Mouse (Mus musculus): Measurements from ENCODE around the gene Gm614. TPM values are rescaled to one million over a fixed set of nuclear protein-coding genes. Genes with fewer than 3 reads are reported as not detected.

The Gm614 gene
- polyA plus RNA-seq, 1 experiment from 2014 or later = not detected

DNA sequence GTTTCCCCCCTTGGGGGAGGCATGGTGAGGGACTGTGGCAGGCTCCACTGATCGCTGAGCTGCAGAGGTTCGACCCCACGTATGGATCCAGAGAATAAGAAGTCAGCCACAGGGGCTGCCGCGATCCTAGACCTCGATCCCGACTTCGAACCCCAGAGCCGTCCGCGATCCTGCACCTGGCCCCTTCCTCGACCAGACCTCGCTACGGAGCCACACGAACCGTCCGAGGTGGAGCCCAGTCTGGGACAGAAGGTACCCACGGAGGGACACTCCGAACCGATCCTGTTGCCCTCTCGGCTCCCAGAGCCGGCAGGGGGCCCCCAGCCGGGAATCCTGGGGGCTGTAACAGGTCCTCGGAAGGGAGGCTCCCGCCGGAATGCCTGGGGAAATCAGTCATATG is 9.1 kb downstream of the Gm614 start:
- H3K27ac ChIP-seq = peak overlapping the region; percentile 72
- peak; percentile 28; the same call in 1 of the 2 replicates for ATAC-seq (ENCODE audit: insufficient number of reproducible peaks, insufficient read depth, low FRiP score, low TSS enrichment, low read depth)
- H3K9ac ChIP-seq = peak overlapping the region; percentile 76
- H3K4me1 ChIP-seq = peaks cover 6% of the 10 kb centered on the region
- 0 out of 2 replicates have a peak, but pooled peaks cover 7% of the 10 kb centered on the region for H3K36me3 ChIP-seq
- peak overlapping the region; percentile 65 for H3K4me2 ChIP-seq
- H3K4me3 ChIP-seq = peak overlapping the region; percentile 58
- H3K9me3 ChIP-seq = no peaks in the 10 kb centered on the region
- H3K27me3 ChIP-seq = peaks cover 4% of the 10 kb centered on the region; the same call in 1 of the 2 replicates
- WGBS = 20% methylated on average over 26 of the region's 26 CpGs

DNA sequence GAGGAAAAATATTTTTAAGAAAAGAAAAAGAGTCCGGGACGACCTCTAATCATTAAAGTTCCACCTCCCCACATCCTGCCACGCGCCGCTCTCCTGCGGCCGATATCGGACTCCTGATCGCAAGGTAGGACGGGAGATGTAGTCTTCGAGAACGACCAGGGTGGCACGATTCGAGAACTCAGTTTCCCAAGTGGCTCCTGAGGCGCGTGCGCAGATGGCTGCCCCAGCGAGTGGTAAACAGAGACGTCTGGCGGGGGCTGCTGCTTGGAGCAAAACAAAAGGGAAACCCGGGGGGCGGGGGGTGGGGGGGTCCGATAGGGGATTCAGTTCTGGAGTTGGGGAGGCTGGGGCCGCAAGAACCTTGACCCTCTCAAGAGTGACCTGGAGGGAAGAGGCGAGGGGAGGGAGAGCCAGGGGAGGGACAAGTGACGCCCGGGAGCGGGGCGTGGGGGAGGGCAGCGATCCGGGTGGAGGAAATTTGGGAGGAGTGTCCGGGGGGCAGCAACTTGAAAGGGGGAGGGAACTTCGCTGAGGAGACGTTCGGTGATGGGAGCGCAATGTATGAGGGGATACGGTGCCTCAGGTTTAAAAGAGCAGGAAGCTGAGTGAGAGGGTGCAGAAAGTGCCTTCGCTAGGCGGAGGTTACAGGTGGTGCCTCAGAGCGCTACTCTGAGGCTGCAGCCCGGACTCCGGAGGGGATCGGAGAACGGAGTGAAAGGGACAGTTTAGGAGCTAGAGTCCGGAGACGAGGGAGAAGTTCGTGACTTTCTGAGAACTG is 9.7 kb downstream of the Gm614 start, which contains the start of gene Foxo4:
TSS of gene Foxo4 (plus strand) at position 577 of the 778 bp plus-strand sequence.
- ATAC-seq (ENCODE audit: insufficient number of reproducible peaks, insufficient read depth, low FRiP score, low TSS enrichment, low read depth) = peak; percentile 82
- Histone ChIP-seq H3K4me2 (peak within 1 kb of the TSS; percentile 65), H3K4me1 (peaks cover 6% of the 10 kb centered on the region), H3K9me3 (no peaks in the 10 kb centered on the region), H3K9ac (peak within 1 kb of the TSS; percentile 76), H3K36me3 (0 out of 2 replicates have a peak, but pooled peaks cover 7% of the 10 kb centered on the region), H3K27me3 (peaks cover 4% of the 10 kb centered on the region; the same call in 1 of the 2 replicates), H3K4me3 (peak within 1 kb of the TSS; percentile 58), H3K27ac (peak within 1 kb of the TSS; percentile 72)
- WGBS = 22% methylated on average over 47 of the region's 47 CpGs

DNA sequence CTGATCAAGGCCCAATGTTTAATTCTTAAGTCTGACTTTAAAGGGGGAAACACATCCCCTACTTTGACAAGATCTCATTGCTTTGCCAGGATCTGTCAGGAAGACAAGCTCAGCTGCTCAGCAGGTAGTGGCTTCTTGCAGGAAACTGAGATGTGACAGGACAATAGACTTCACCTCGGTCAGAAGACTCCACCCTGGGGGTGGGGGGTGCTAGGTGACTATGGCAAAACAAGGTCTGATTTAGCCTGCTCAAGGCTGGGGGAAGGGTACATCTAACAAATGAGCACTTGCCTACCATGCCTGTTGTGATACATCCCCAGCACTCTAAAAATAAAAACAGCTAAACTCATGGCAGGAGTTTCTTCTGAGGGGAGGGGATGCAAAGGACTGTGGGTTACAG is 18.8 kb downstream of the Gm614 start:
- WGBS = 40% methylated on average over 1 of the region's 1 CpGs
- Histone ChIP-seq H3K9me3 (no peaks in the 10 kb centered on the region), H3K36me3 (no peaks in the 10 kb centered on the region), H3K4me2 (no peak overlapping the region), H3K4me3 (no peak overlapping the region), H3K27ac (no peak overlapping the region), H3K4me1 (no peaks in the 10 kb centered on the region), H3K27me3 (peaks cover 9% of the 10 kb centered on the region), H3K9ac (no peak overlapping the region)
- no peak for ATAC-seq (ENCODE audit: insufficient number of reproducible peaks, insufficient read depth, low FRiP score, low TSS enrichment, low read depth)

DNA sequence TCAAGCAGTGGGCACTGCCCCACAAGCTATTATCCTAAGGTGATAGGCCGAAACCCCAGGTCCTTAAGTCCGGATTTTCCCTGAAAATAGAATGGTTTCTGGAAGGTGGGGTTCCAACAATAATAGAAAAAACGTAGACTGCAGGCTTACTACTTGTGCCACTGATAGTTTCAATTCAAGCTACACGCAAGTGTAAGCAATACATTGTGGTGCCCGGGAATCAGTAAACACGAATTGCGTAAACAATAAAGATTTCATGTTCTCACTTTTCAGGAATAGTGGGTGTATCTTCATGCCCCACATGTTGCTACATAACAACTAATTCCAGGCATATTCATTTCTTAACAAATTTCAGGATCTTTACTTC is 41.0 kb downstream of the Gm614 start:
- H3K9me3 ChIP-seq = no peaks in the 10 kb centered on the region
- ATAC-seq (ENCODE audit: insufficient number of reproducible peaks, insufficient read depth, low FRiP score, low TSS enrichment, low read depth) = peak; percentile 9; the same call in 1 of the 2 replicates

DNA sequence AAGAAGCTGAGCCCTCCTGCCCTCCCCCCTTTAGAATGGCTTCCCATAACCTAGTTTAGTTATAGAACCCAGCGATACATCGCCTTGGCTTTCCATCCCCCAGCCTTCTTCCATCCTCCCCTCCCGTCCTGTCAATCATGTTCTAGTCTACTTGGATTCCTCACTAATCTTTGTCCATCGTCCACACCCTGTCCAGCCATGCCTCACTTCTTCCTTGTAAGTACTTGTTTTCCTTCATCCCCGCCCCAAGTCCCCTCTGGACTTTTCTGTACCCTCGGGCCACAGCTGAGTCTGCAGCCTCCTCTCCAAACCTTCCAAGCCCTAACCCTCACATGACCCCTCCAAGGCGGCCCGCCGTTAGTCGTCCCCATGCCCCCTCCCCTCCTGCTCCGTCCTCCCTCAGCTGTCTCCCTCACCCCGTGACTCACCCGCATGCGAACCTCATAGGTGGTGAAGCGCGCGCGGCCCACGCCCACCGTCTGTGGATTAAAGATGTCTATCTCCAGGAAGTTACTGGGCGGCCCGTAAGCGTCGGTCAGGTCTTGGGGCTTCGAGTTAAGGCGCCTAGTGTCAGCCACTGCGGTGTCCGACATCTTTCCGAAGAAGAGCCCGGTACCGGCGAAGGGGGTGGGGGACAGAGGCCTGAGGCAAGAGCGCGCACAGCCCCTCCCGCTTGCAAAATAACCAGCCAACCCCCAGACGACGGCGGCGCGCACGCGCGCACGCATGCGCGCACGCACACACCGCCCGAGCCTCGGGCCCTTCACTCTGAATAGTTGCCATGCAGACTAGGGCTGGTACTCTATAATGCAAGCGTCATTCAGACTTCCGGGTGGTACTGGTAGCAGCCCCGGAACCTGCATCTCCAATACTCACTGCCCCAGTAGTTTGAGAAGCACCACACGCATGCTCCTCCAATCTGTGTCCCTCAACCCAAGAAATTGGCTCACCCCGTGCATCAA is 41.7 kb downstream of the Gm614 start, which contains the start of gene Snx12:
TSS of gene Snx12 (minus strand) at position 730 of the 962 bp plus-strand sequence.
- H3K27ac ChIP-seq = peak within 1 kb of the TSS; percentile 68
- 18% methylated on average over 55 of the region's 55 CpGs for WGBS
- H3K4me2 ChIP-seq = peak within 1 kb of the TSS; percentile 59

More for the DNA sequence above, 41.0 kb downstream of the Gm614 start:
- no peaks in the 10 kb centered on the region for H3K36me3 ChIP-seq
- peak overlapping the region; percentile 68 for H3K27ac ChIP-seq
- no peaks in the 10 kb centered on the region for H3K4me1 ChIP-seq
- H3K4me3 ChIP-seq = peak overlapping the region; percentile 57
- peaks cover 21% of the 10 kb centered on the region for H3K27me3 ChIP-seq
- 30% methylated on average over 7 of the region's 7 CpGs for WGBS
- no peak overlapping the region for H3K9ac ChIP-seq
- H3K4me2 ChIP-seq = peak overlapping the region; percentile 49

More for the DNA sequence above, 41.7 kb downstream of the Gm614 start, which contains the start of gene Snx12:
- no peaks in the 10 kb centered on the region for H3K9me3 ChIP-seq
- H3K9ac ChIP-seq = peak within 1 kb of the TSS; percentile 72
- peak within 1 kb of the TSS; percentile 57 for H3K4me3 ChIP-seq
- no peaks in the 10 kb centered on the region for H3K4me1 ChIP-seq
- no peaks in the 10 kb centered on the region for H3K36me3 ChIP-seq
- peak; percentile 97 for ATAC-seq (ENCODE audit: insufficient number of reproducible peaks, insufficient read depth, low FRiP score, low TSS enrichment, low read depth)
- H3K27me3 ChIP-seq = peaks cover 19% of the 10 kb centered on the region

Other genes with a start within 250 kb of the Gm614 start
- 0.08 and 0.24 TPM in 2 replicates for gene Tex11, start 204.3 kb downstream of the Gm614 start, polyA plus RNA-seq (2015; fragmentation: Nextera tagmentation; extraction: Ambion mirVana)
- 1.6 TPM in 2 replicates for gene Slc7a3, start 178.0 kb downstream of the Gm614 start, polyA plus RNA-seq (2015; fragmentation: Nextera tagmentation; extraction: Ambion mirVana)
- 56.2 and 57.4 TPM in 2 replicates for gene Snx12, start 41.4 kb downstream of the Gm614 start, polyA plus RNA-seq (2015; fragmentation: Nextera tagmentation; extraction: Ambion mirVana)
- gene Foxo4, start 9.5 kb downstream of the Gm614 start, polyA plus RNA-seq (2015; fragmentation: Nextera tagmentation; extraction: Ambion mirVana) = 2.9 and 3.4 TPM in 2 replicates
- 6.7 and 7.6 TPM in 2 replicates for gene Il2rg, start 4.3 kb upstream of the Gm614 start, polyA plus RNA-seq (2015; fragmentation: Nextera tagmentation; extraction: Ambion mirVana)
- not detected in 2 replicates for gene Gm20489, start 5.0 kb upstream of the Gm614 start, polyA plus RNA-seq (2015; fragmentation: Nextera tagmentation; extraction: Ambion mirVana)
- 33.2 and 39.2 TPM in 2 replicates for gene Med12, start 10.0 kb upstream of the Gm614 start, polyA plus RNA-seq (2015; fragmentation: Nextera tagmentation; extraction: Ambion mirVana)
- 14.2 and 20.8 TPM in 2 replicates for gene Nlgn3, start 35.2 kb upstream of the Gm614 start, polyA plus RNA-seq (2015; fragmentation: Nextera tagmentation; extraction: Ambion mirVana)
- gene Gjb1, start 112.4 kb upstream of the Gm614 start, polyA plus RNA-seq (2015; fragmentation: Nextera tagmentation; extraction: Ambion mirVana) = 1.8 TPM in 1 of 2 replicates, not detected in the other
- gene Zmym3, start 156.9 kb upstream of the Gm614 start, polyA plus RNA-seq (2015; fragmentation: Nextera tagmentation; extraction: Ambion mirVana) = 42.5 and 44.1 TPM in 2 replicates
- 491 TPM in 2 replicates for gene Nono, start 165.3 kb upstream of the Gm614 start, polyA plus RNA-seq (2015; fragmentation: Nextera tagmentation; extraction: Ambion mirVana)
- gene Itgb1bp2, start 185.1 kb upstream of the Gm614 start, polyA plus RNA-seq (2015; fragmentation: Nextera tagmentation; extraction: Ambion mirVana) = 4.0 and 6.2 TPM in 2 replicates